Comparison of ENCODE assay signal across 9 mouse cellular contexts in genomic region chr17:56819694-56820111, GRCm38 (mm10). TPM values are rescaled to one million over a fixed set of nuclear protein-coding genes. Genes with fewer than 3 reads are reported as not detected.
A peak's percentile ranks its signal among the peaks of the same experiment; 100 is the strongest.
DNase-seq lines count a peak whose midpoint lies in the region; ATAC-seq and TF ChIP-seq lines count a peak whose summit lies in the region.
"Had no signal": no experiment of that assay in that cellular context is flagged by ENCODE, and none has a peak within 500 bp of the region (broad histone marks: within the 10 kb centered on the region; RNA-seq: fewer than 3 reads in every experiment).

No protein-coding gene starts in this region.

- TF ChIP-seq CTCF in heart, adult 2 months (IDR thresholded peaks at IDR 0.05) = no peak

- H3K4me3 ChIP-seq in heart, adult 2 months = no peak overlapping the region
- H3K4me3 ChIP-seq in hindbrain, embryonic 11.5 days (ENCODE audit: low read depth, low read length) = no peak overlapping the region

- H3K9me3 ChIP-seq in hindbrain, embryonic 11.5 days (ENCODE audit: control insufficient read depth, low read length) = no peaks in the 10 kb centered on the region

- no peaks in the 10 kb centered on the region for H3K79me2 ChIP-seq in heart, adult 2 months (replicated peaks; ENCODE audit: control insufficient read depth, insufficient read depth, low read length)

- intact Hi-C loops in heart, adult 2 months (cut with DNase I) = no loop called here
- intact Hi-C loops in heart, postnatal 25 days (cut with DNase I) = loop anchor here (10.0 kb wide), 1 partner anchor 435 kb away; no protein-coding TSS in a partner anchor

- no peak for TF ChIP-seq POLR2A in heart, adult 2 months (IDR thresholded peaks at IDR 0.05; ENCODE audit: insufficient read depth, low read depth, low read length)

- no peak for TF ChIP-seq EP300 in heart, adult 2 months (IDR thresholded peaks at IDR 0.05; ENCODE audit: insufficient read depth, low read depth, low read length)

- DNase-seq in heart, adult 2 months = peak in 1 of 2 experiments; percentile 29
- no peak for DNase-seq in heart, postnatal 25 days (ENCODE audit: low spot score)
- peak; percentile 65 to 67 for DNase-seq in CD8-positive naive resting alpha-beta T cell, adult 2 months (ENCODE audit: low read depth in 2 of 2, low spot score in 2 of 2)
- DNase-seq in hindbrain, embryonic 11.5 days (ENCODE audit: low spot score) = no peak
- DNase-seq in thymus, postnatal 0 days (ENCODE audit: low spot score) = peak; percentile 71
- DNase-seq in adrenal gland, adult (ENCODE audit: inconsistent age in 2 of 2, low spot score in 1 of 2) = no peak
- no peak for DNase-seq in ovary, postnatal 10 days (ENCODE audit: low spot score)

- no peaks in the 10 kb centered on the region for H3K36me3 ChIP-seq in heart, adult 2 months (ENCODE audit: control insufficient read depth, insufficient read depth, low read length)
- H3K36me3 ChIP-seq in hindbrain, embryonic 11.5 days (ENCODE audit: control insufficient read depth, insufficient read depth, low read length) = no peaks in the 10 kb centered on the region

- no peak overlapping the region for H3K4me2 ChIP-seq in hindbrain, embryonic 11.5 days (replicated peaks; ENCODE audit: low read depth, low read length)

- WGBS in heart, adult 2 months = 69% methylated on average over 8 of the region's 8 CpGs
- WGBS in hindbrain, embryonic 11.5 days = 80% methylated on average over 8 of the region's 8 CpGs

- peak overlapping the region; percentile 11; the same call in 1 of the 2 replicates for H3K27ac ChIP-seq in heart, adult 2 months
- H3K27ac ChIP-seq in hindbrain, embryonic 11.5 days (ENCODE audit: low read depth, low read length) = 0 out of 2 replicates have a peak overlapping the region, but pooled peaks have one; percentile 10

- H3K9ac ChIP-seq in heart, adult 2 months (ENCODE audit: low read depth, low read length) = no peak overlapping the region
- H3K9ac ChIP-seq in hindbrain, embryonic 11.5 days (ENCODE audit: low read depth, low read length) = no peak overlapping the region

- H3K4me1 ChIP-seq in heart, adult 2 months (ENCODE audit: control insufficient read depth, insufficient read depth, low read length) = peaks cover 7% of the 10 kb centered on the region
- peaks cover 9% of the 10 kb centered on the region; the same call in 1 of the 2 replicates for H3K4me1 ChIP-seq in hindbrain, embryonic 11.5 days (replicated peaks; ENCODE audit: control insufficient read depth, insufficient read depth, low read length)

- no peak for ATAC-seq in hindbrain, embryonic 11.5 days (ENCODE audit: low FRiP score)
- ATAC-seq in megakaryocyte, adult 5-6 weeks (ENCODE audit: poor library complexity, severe bottlenecking) = peak; percentile 75

- no peaks in the 10 kb centered on the region for H3K27me3 ChIP-seq in heart, adult 2 months (ENCODE audit: control insufficient read depth, insufficient read depth, low read length)
- H3K27me3 ChIP-seq in hindbrain, embryonic 11.5 days (ENCODE audit: control insufficient read depth, insufficient read depth, low read length) = no peaks in the 10 kb centered on the region

RNA-seq across cellular contexts. Expression of gene Rfx2, which starts 11.1 kb away (rescaled TPM):
- 1 to 10 TPM; 2.8 to 3.0 TPM for total RNA-seq in heart, adult 2 months (2021)
- 5.1 and 6.0 TPM in 2 replicates for polyA plus RNA-seq in heart, adult 2 months (2012; rRNA removed)
- 1 to 10 TPM; 3.2 to 4.6 TPM for total RNA-seq in heart, postnatal 25 days (2021)
- 6.4 and 6.7 TPM in 2 replicates for polyA plus RNA-seq in hindbrain, embryonic 11.5 days (2014; fragmentation: Nextera tagmentation; extraction: Ambion mirVana)
- total RNA-seq in megakaryocyte, adult 5-6 weeks (2015) = 5.0 and 5.2 TPM in 2 replicates
- total RNA-seq in megakaryocyte, adult 5-6 weeks (2017) = 1.7 and 2.8 TPM in 2 replicates
- 3.0 and 3.2 TPM in 2 replicates for polyA plus RNA-seq in thymus, postnatal 0 days (2015; fragmentation: Nextera tagmentation; extraction: Ambion mirVana)

RNA-seq across cellular contexts. Expression of gene Prr22, which starts 49.7 kb away (rescaled TPM):
- under 1 TPM; 0.11 to 0.29 TPM for total RNA-seq in heart, adult 2 months (2021)
- polyA plus RNA-seq in heart, adult 2 months (2012; rRNA removed) = 1.2 and 2.0 TPM in 2 replicates
- under 1 TPM; 0.13 to 0.22 TPM for total RNA-seq in heart, postnatal 25 days (2021)
- 0.49 and 0.71 TPM in 2 replicates for polyA plus RNA-seq in hindbrain, embryonic 11.5 days (2014; fragmentation: Nextera tagmentation; extraction: Ambion mirVana)
- 0.32 and 0.85 TPM in 2 replicates for total RNA-seq in megakaryocyte, adult 5-6 weeks (2015)
- total RNA-seq in megakaryocyte, adult 5-6 weeks (2017) = not detected in 2 replicates
- polyA plus RNA-seq in thymus, postnatal 0 days (2015; fragmentation: Nextera tagmentation; extraction: Ambion mirVana) = 0.40 and 0.68 TPM in 2 replicates

RNA-seq across cellular contexts. Expression of gene Acsbg2, which starts 54.5 kb away (rescaled TPM):
- not detected for total RNA-seq in heart, adult 2 months (2021)
- polyA plus RNA-seq in heart, adult 2 months (2012; rRNA removed) = 0.04 and 0.09 TPM in 2 replicates
- not detected for total RNA-seq in heart, postnatal 25 days (2021)
- polyA plus RNA-seq in hindbrain, embryonic 11.5 days (2014; fragmentation: Nextera tagmentation; extraction: Ambion mirVana) = not detected in 2 replicates
- total RNA-seq in megakaryocyte, adult 5-6 weeks (2015) = not detected in 2 replicates
- total RNA-seq in megakaryocyte, adult 5-6 weeks (2017) = not detected in 2 replicates
- not detected in 2 replicates for polyA plus RNA-seq in thymus, postnatal 0 days (2015; fragmentation: Nextera tagmentation; extraction: Ambion mirVana)
- polyA plus RNA-seq: intestine, embryonic 14.5 days had no signal

RNA-seq across cellular contexts. Expression of gene Dus3l, which starts 55.1 kb away (rescaled TPM):
- 10 to 100 TPM; 17.7 to 19.4 TPM for total RNA-seq in heart, adult 2 months (2021)
- 36.2 and 38.7 TPM in 2 replicates for polyA plus RNA-seq in heart, adult 2 months (2012; rRNA removed)
- total RNA-seq in heart, postnatal 25 days (2021) = 10 to 100 TPM; 18.3 to 18.8 TPM
- polyA plus RNA-seq in hindbrain, embryonic 11.5 days (2014; fragmentation: Nextera tagmentation; extraction: Ambion mirVana) = 30.3 and 35.4 TPM in 2 replicates
- total RNA-seq in megakaryocyte, adult 5-6 weeks (2015) = 8.4 and 8.7 TPM in 2 replicates
- total RNA-seq in megakaryocyte, adult 5-6 weeks (2017) = 10.5 and 14.6 TPM in 2 replicates
- polyA plus RNA-seq in thymus, postnatal 0 days (2015; fragmentation: Nextera tagmentation; extraction: Ambion mirVana) = 34.0 and 36.5 TPM in 2 replicates

RNA-seq across cellular contexts. Expression of gene 1700061G19Rik, which starts 55.6 kb away (rescaled TPM):
- not detected for total RNA-seq in heart, adult 2 months (2021)
- polyA plus RNA-seq in heart, adult 2 months (2012; rRNA removed) = 0.04 TPM in 1 of 2 replicates, not detected in the other
- not detected for total RNA-seq in heart, postnatal 25 days (2021)
- 0.25 and 0.26 TPM in 2 replicates for polyA plus RNA-seq in hindbrain, embryonic 11.5 days (2014; fragmentation: Nextera tagmentation; extraction: Ambion mirVana)
- 0.32 and 0.40 TPM in 2 replicates for total RNA-seq in megakaryocyte, adult 5-6 weeks (2015)
- 0.07 and 0.53 TPM in 2 replicates for total RNA-seq in megakaryocyte, adult 5-6 weeks (2017)
- 0.21 and 0.26 TPM in 2 replicates for polyA plus RNA-seq in thymus, postnatal 0 days (2015; fragmentation: Nextera tagmentation; extraction: Ambion mirVana)

Comparison
In these comparisons a context has a peak if more than half of its experiments do, and no peak if none do; other contexts are left out.
1. DNase-seq: peak in CD8-positive naive resting alpha-beta T cell, adult 2 months (2 of 2) and thymus, postnatal 0 days (single experiment); none in heart, postnatal 25 days (single experiment), hindbrain, embryonic 11.5 days (single experiment), adrenal gland, adult (0 of 2) and ovary, postnatal 10 days (single experiment).